Mouse (Mus musculus) heart, adult 18-20 months (tissue): ENCODE measurements around the gene Neurl2. TPM values are rescaled to one million over a fixed set of nuclear protein-coding genes. Genes with fewer than 3 reads are reported as not detected.
"Not testable (repeated sequence)": the region's sequence is repeated elsewhere in the genome, so short reads cannot be mapped to it uniquely, and the experiment has no call there.

Experiments used
- DNase-seq, 2 experiments: peaks; one replicate each; pipeline ENCODE4 v3.0.0; 2021 to 2022; ENCODE audit warnings: mixed read lengths in 1 of 2
- total RNA-seq, 2 experiments: library from RNA; stranded (reverse); gene quantifications; 2 replicates each; pipeline ENCODE4 v1.2.3; 2021

Gene Neurl2
- total RNA-seq, 2 experiments from 2014 or later = 50.5 to 55.8 TPM

DNA sequence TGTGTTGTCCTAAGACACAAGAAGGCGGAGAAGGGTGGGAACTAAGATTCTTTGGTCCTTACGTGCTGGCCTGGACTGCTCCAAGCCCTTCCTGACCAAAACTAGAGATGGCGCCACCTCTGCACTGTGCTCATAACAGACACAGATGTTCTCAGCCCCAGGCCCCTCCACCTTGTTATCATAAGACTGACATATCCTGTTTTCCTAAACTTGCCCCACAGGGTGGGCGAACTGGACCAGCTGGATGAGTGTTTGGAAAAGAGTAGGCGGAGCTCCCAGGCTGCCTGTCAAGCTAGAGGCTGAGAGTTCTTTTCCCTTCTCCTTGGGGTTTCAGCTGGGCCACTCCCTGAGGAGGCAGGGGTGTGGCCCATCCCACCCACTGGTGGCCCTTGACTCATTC, 15.6 kb downstream of the Neurl2 start:
- no peak for DNase-seq

DNA sequence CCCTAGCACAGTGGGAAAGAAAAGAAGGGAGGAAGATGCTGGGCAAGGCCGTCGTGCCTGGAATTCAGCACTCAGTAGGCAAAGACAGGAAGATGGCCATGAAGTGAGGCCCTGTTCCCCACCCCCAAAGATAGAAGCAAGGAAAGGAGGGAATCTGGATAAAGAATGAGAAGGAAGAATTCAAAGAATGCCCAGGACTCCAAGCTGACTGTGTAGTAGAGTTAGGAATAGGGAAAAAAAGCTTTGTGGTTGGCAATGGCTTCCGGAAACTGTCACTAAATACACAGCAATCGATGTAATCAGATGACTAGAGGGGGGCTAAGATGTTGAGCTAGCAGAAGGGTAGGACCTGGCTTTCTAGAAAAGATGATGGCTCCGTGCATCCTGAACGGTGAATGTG, 16.1 kb downstream of the Neurl2 start:
- DNase-seq = no peak

DNA sequence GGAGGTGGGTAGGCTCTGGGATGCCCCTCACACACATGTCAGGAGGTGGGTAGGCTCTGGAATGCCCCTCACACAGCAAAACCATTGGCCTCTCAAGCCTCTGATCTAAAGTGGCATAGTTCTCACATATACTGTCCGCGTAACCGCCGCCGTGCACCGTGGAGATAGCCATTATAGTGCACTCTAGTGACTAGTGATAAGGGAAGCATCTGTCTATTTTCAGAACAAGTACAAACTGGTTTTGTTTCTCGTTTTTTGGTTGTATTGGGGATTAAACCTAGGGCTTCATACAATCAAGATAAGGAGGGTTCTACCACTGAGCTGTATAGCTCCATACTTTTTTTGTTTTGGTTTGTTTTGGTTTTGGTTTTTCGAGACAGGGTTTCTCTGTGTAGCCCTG, 17.4 kb downstream of the Neurl2 start:
- no peak for DNase-seq

DNA sequence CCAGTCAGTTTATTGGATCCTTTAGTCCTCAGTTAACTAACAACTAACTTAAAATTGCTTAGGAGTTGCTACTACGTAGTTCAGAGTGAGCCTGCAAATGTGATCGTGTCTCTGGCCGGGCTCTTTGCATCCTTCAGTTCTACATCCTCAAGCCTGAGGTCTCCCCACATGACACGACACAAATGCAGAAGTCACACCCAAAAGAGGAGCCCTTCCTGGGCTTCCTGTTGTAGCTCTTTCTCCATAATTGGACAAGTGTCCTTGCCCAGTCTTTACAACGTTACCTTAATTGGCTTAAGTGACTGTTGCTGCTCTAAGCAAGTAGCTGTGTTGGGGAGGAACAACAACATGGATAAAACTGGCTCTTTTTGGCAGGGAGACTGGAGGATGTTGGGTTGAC, 17.9 kb downstream of the Neurl2 start:
- DNase-seq = no peak

DNA sequence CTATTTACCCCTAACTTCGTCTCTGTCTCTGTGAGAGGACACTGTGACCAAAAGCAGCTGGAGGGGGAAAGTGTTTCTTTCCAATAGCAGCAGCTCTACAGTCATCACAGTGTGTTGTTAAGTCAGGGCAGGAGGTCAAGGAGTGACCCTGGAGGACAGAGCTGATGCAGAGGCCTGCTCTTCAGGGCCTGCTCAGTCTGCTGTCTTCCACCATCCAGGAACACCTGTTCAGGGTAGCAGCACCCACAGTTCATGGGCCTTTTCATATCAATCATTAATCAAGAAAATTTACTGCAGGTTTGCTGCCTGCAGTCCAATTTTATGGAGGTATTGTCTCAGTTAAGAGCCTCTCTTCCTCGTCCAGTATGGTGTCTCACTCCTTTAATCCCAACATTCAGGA, 19.7 kb downstream of the Neurl2 start:
- no peak for DNase-seq

DNA sequence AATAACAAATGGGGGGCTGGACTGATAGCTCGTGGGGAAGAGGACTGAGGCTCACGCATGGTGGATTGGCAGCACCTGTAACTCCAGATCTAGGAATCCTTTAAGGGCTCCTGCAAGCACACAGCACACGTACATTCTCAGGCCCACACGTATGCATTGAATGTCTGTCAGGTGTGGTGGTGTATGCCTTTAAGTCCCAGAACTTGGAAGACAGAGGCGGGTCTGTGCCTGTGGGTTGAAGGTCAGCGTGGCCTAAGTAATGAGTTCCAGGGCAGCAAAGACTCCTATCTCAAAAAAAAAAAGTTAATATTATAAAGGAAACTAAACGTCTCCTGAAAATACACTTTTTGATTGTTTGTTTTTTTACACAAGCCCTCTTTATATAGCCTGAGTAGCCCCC, 26.6 kb downstream of the Neurl2 start:
- DNase-seq = no peak

DNA sequence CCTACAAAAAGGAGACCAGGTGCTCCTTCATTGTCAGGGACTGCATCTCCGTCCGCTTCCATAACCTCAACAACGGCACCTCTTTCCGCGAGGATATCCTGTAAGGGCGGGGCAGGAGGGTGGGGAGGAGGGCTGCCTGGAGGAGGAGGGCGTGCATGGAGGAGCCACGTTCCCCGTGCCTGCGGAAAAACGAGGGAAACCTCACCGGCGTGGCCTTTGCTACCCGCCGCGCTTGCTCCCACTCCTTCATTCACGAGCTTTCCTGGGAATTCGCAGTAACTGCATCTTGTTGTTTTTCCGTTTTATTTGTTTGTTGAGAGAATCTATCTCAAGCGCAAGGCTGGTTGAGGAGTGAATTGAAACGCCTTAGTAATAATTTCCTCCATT, 27.9 kb downstream of the Neurl2 start:
- DNase-seq = no peak

DNA sequence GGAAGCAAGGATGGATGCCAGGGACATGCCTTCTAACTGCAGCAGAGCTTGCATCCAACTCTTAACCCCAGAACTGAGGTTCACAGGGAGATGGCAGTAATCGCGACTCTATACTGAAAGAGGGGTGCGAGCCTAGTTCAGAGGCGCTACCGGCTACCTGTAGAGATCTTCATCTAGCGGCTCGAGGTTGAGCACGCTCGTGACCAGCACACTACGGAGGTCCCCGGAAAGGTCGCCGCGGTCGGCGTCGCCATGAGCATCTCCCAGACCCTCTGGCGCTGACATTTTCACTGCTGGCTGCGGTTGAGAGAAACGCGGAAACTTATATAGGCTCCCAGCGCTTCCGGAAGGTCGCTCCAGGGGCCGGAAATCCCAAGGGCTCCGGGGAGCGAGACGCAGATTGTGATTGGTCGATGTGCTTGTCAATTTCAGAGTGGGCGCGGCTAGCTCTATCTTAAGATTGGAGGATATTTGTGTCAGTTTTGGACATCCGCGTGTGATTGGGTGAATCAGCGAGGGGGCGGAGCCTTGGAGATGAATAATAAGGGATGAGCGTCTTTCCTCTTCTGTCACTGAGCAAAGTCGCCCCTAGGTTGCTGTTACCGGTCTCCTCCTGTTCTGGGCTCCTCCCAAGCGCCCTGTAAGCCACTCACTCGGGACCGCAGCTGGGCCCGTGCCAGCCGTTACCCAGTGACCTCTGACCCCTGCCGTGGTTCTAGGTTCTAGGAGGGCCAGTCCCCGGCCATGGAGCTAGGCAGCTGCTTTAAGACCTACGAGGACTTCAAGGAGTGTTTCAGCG, 28.5 kb downstream of the Neurl2 start, which contains the start of the genes Acot8 and Zswim3:
Acot8 (minus strand) TSS at position 350 of the 799 bp plus-strand sequence.
Zswim3 (plus strand) TSS at position 566 of the 799 bp plus-strand sequence.
- peak; percentile 98 to 100 for DNase-seq

DNA sequence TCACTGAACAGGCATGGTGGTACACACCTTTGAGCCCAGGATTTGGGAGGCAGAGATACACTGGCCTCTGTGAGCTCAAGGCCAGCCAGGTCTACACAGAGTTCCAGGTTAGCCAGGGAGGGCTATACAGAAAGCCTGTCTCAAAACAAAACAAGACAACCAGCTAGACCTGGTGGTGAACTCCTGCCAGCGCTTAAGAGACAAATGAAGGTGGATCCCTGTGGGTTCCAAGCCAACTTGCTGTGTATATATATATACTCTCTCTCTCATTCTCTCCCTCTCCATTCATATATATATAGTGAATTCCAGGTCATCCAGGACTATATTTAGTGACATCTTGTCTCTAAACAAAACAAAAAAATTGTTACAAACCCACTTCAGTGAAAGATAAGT, 29.3 kb downstream of the Neurl2 start:
- no peak for DNase-seq

DNA sequence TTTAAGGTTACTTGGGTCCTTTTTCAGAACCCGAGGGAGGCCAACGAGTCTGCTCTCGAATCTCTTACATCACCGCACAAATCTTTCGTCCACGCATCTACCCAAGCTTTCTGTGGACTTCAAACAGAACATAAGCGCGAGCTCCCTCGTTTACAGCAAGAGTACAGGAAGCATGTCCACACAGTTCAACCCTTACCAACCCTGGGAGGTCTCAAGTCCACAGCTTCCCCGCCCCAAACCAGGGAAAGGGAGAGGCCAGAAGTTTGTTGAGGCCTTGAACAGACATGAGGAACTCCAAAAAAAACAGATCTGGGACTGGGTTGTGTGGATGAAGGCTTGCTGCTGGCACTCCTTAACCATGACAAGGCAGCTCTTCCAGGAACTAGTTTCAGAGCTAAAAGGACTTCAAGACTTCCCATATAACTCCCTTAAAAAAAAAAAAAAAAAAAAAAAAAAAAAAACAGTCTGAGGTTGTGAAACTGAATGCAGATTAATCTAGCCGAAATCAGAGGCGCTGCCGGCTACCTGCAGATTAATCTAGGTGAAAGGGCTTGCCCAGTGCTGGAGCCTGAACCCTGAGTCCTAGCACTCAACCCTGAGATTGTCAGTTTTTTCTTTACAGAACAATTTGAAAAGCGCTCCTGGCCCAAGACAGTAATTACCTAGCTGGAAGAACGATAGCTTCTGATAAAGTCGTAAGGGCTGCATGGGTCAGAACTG, 29.9 kb downstream of the Neurl2 start:
- no peak for DNase-seq

DNA sequence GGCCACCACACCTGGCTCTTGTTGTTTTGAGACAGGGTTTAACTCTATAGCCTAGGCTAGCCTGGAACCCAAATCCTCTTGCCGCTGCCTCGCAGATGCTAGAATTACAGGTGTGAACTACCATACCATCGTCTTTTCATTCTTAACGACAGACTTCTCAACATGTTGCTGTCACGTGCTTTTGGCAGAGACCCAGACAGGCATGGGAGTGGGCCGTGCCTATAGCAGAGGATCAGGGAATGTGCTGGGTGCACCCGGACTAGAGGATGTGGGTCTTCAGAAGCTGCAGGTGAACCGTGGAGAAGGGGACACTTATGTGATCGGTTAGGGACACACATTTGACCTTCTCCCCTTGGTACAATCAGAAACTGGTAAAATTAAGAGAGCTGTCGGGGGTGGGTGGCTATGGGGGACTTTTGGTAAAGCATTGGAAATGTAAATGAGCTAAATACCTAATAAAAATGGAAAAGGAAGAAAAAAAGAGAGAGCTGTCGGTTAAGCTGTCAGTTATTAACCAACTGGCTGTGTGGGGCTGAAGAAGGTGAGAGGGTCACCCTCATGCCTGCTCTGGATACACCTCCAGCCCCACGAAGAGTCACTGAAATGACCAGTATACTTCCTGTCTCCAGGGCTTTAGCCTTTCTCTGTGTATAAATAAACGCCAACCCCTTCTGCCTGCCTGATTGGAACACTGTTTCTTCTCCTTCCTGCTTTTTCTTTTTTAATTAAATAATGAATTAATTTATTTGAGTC, 32.8 kb downstream of the Neurl2 start:
- no peak for DNase-seq

DNA sequence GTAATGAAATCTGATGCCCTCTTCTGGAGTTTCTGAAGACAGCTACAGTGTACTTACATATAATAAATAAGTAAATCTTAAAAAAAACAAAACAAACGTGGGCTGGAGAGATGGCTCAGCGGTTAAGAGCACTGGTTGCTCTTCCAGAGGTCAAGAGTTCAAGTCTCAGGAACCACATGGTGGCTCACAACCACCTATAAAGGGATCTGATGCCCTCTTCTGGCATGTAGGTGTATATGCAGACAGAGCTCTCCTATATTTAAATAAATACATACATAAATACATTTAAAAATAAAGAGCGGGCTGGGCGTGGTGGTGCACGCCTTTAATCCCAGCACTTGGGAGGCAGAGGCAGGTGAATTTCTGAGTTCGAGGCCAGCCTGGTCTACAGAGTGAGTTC, 34.7 kb downstream of the Neurl2 start:
- not testable (repeated sequence) for DNase-seq

DNA sequence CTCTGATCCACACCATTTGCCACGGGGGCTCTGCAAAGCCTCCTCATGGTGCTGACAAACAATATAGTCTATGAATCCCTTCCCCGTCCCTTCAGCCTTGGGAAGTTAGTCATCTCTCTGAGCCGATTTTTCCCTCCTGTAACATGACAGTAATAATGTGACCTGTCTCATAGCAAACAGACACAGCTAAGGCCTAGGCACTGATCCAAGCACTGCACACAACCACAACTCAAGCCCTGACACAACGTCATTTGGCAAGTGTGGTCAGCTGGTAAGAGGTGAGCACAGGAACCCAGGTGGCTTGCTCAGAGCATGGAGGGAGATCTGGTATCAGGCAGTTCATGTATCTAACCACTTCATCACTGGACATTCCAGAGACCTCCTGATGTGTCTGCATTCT, 37.4 kb downstream of the Neurl2 start:
- no peak for DNase-seq

DNA sequence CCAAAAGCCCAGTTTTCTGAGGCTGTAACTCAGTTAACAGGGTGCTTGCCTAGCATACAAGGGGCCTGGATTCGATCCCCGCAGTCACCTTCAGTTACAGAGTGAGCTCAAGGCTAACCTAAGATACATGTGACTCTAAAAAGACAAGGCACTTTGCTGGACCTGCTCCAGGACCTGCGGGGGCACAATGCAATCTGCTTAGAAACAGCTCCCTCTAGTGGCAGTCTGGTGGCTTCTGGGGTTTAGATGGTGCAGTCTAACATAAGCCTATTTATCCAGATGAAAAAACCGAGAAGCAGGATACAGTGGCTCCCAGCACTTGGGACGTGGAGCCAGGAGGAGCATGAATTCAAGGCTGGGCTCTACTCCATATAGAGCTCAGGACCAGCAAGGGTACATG, 39.0 kb downstream of the Neurl2 start:
- DNase-seq = peak; percentile 84 to 91

DNA sequence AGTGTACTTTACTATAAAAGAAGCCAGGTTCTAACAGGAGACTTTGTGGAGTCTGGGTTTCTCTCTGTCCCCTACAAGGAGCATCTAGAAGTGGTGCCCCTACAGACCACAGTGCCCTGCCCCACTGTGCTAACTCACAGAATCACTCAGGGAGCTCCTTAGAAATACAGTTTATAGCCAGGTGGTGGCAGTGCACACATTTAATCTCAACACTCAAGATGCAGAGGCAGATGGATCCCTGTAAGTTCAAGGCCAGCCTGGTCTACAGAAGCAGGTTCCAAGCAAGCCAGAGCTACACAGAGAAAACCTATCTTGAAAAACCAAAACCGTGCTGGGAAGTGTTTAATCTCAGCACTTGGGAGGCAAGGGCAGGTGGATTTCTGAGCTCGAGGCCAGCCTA, 39.5 kb downstream of the Neurl2 start:
- peak in 1 of 2 experiments; percentile 29 for DNase-seq

DNA sequence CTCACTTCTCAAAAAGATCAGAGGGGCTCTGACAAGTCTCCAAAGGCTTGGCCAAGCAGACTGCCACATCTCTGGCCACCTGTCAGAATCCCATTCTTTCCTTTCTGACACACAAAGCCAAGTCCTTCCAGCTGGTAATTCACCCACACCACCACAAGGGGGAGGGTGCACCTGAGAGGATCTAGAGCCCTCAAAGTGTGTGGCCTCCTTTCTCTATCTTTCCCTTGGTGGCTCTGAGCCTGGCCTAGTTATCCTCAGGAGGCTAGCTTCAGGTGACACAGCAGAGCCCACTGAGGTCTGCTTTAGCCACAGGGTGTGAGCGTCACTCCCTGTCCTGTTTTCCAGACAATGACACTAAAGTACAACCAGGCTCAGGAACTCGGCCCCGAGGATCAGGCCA, 40.0 kb downstream of the Neurl2 start:
- DNase-seq = peak; percentile 51 to 71

DNA sequence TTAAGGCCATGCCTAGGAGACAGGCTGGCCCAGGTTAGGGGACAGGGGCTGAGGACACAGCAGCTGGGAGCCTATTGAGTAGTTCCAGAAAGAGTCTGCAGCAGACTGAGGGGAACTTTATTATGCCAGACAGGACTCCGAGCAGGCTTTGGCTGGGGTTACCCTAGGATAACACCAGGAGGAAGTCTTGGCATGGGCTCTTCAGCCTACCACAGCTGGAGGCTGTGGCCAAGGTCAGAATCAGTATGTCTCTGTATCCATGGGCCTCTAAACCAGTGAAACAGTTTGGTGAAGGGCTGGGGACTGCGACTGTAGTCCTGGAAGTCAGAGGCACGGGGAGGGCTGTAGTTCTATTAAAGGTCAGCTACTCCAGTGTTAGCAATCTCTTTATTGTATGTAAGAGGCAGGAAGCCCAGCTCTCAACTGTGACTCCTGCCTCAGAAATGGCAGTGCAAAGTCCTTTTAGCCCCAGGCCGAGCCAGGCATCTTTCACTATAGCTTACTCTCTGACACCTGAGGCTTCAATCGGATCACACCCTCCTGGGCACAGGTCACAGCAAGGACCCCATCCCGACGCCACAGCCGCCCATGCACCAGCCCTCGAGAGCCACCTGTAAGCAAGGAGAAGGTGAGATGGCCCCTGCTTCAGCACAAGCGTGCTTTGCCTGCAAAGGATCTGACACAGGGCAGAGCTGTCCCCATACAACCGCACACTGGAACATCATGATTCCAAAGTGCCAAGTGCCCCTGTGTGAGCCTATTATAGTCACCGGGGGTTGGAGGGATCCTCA, 40.7 kb downstream of the Neurl2 start:
- no peak for DNase-seq

DNA sequence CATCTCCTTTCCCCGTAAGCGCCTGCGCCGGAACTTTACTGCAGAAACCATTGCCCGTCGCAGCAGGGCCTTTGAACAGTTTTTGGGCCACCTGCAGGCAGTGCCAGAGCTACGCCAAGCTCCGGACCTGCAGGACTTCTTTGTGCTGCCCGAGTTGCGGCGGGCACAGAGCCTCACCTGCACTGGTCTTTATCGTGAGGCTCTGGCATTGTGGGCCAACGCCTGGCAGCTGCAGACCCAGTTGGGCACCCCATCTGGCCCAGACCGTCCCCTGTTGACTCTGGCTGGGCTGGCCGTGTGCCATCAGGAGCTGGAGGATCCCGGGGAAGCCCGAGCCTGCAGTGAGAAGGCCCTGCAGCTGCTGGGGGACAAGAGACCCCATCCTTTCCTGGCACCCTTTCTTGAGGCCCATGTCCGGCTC, 41.4 kb downstream of the Neurl2 start:
- DNase-seq = no peak

DNA sequence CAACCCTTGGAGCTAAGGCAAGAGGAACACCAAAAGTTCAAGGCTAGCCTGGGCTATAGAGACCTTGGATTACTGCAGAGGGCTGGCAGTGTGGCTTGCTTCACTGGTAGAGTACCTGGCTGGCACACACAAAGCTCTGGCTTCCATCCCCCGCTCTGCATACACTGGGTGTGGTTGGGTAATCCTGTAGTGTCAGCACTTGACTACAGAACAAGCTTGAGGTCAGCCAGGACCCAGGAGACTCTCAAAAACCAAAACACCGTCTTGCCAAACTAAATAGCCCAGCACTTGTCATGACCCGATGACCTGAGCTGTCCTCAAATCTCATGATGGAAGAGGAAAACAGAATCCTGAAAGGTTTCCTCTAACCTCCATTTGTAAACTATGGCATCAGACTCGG, 42.8 kb downstream of the Neurl2 start:
- peak; percentile 29 to 33 for DNase-seq

DNA sequence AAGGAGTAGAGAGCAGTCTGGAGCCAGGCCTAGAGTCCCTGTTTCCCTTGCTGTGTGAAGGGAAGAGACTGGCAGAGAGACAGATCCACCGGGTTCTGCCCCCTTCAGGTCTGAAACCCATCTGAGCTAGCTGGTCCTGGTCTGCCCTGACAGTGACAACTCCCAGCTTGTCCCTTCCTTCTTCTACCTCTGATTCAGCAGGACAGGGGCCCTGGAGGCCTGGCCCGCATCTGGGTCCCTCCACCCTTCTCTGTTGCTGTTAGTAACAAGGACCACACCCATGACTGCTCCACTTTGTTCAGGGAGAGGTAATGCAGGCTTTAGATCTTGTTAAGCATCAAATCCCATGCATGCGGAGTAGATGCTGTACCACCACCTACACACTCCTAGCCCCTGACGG, 44.8 kb downstream of the Neurl2 start:
- peak in 1 of 2 experiments; percentile 26 for DNase-seq

DNA sequence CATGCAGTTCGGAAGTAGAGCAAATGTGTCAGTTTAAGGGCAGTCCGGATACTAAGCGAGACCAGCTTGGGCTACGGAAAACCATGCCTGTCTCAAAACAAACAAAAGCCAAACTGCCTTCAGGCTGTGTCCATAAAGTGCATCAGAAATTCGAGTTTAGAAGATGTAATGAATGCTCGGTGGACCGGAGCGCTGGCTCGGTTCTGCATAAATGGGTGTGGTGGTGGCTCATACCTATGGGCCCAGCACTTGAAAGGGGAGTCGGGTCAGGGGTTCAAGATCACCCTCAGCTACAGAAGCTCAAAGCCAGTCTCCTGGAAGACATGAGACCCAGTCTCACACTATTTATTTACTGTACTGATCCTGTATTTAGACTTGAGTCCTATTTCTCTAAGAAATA, 45.5 kb downstream of the Neurl2 start:
- no peak for DNase-seq

DNA sequence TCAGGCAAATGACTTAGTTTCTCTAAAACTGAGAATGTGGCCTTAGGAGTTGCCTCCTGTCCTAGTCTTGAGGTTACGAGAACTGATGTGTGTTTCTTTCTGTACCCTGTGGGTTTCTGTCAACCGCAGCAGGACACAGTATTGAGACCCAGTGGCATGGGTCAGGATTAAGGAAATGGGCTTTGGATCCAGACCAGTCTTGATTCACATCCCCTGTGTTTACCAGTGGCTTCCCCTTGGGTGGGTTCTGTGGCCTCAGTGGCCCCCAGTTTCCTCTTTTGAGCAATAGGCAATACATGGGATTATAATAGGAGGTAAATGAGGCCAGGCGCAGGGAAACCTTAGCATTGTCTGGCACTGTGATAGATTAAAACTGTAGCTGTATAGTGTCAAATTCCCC, 46.2 kb downstream of the Neurl2 start:
- DNase-seq = peak in 1 of 2 experiments; percentile 36
